Mouse (Mus musculus) thymus, adult 2 months (tissue): ENCODE data around the gene Crocc2. TPM values are rescaled to one million over a fixed set of nuclear protein-coding genes. Genes with fewer than 3 reads are reported as not detected.

Source experiments
- DNase-seq: peaks from one replicate; pipeline ENCODE4 v3.0.0; 2021
- H3K27ac ChIP-seq: fragments of 200-500 bp; 2 replicates; pipeline ENCODE4 v1.5.1; 2012; ENCODE audit warnings: low read length, control low read depth; ENCODE audit not compliant: control insufficient read depth, insufficient read depth
- H3K27me3 ChIP-seq: fragments of 200-500 bp; 2 replicates; pipeline ENCODE4 v1.6.1; 2012; ENCODE audit warnings: mild to moderate bottlenecking, low read length, moderate library complexity, mixed read lengths; ENCODE audit not compliant: control insufficient read depth, insufficient read depth
- H3K36me3 ChIP-seq: fragments of 200-500 bp; 2 replicates; pipeline ENCODE4 v1.6.1; 2012; ENCODE audit warnings: mild to moderate bottlenecking, low read length, moderate library complexity; ENCODE audit not compliant: control insufficient read depth, insufficient read depth
- H3K4me1 ChIP-seq: fragments of 200-500 bp; replicated peaks from 2 replicates; pipeline ENCODE4 v1.6.1; 2012; ENCODE audit warnings: low read length; ENCODE audit not compliant: control insufficient read depth, insufficient read depth
- H3K4me3 ChIP-seq: fragments of 200-500 bp; 2 replicates; pipeline ENCODE4 v1.5.1; 2012; ENCODE audit warnings: mild to moderate bottlenecking, low read length, control low read depth, moderate library complexity; ENCODE audit not compliant: control insufficient read depth, insufficient read depth
- CTCF ChIP-seq: fragments of 200-500 bp; IDR thresholded peaks from 2 replicates; pipeline ENCODE4 v1.5.1; 2012; ENCODE audit warnings: mild to moderate bottlenecking, control low read depth, low read length, moderate library complexity, borderline replicate concordance; ENCODE audit not compliant: control insufficient read depth, poor library complexity, insufficient read depth; ENCODE audit errors: extremely low read depth
- POLR2A ChIP-seq: fragments of 200-500 bp; IDR thresholded peaks from 2 replicates; pipeline ENCODE4 v1.6.1; 2012; ENCODE audit warnings: mild to moderate bottlenecking, low read length, control low read depth, moderate library complexity; ENCODE audit not compliant: control insufficient read depth, poor library complexity, insufficient read depth; ENCODE audit errors: extremely low read depth
- WGBS: fragments of 180-500 bp; shearing (Covaris S2); methylation state at CpG from one replicate; pipeline ENCODE4 v1.1.7; 2018; 5-methylcytosine and 5-hydroxymethylcytosine counted together
- polyA plus RNA-seq: library from polyadenylated mRNA; depleted of rRNA; stranded (reverse); fragments of >200 nt; gene quantifications from 2 replicates; pipeline ENCODE4 v1.2.3, GENCODE M21; 2012

The Crocc2 gene
- polyA plus RNA-seq, 1 experiment = 0.34 TPM

- peaks cover 5% of the 10 kb centered on the region; the same call in 1 of the 2 replicates for H3K27me3 ChIP-seq
Observed at GRCm38 (mm10) chr1:93173665-93174064, 5.1 kb downstream of the Crocc2 start.

GRCm38 (mm10) chr1:93174399-93174798, 5.9 kb downstream of the Crocc2 start:
- no peak overlapping the region for H3K4me3 ChIP-seq
- DNase-seq = peak; percentile 67
- TF ChIP-seq CTCF (peak; percentile 89), POLR2A (no peak)
- H3K36me3 ChIP-seq = no peaks in the 10 kb centered on the region
- peaks cover 5% of the 10 kb centered on the region; the same call in 1 of the 2 replicates for H3K27me3 ChIP-seq
- no peaks in the 10 kb centered on the region for H3K4me1 ChIP-seq
- H3K27ac ChIP-seq = no peak overlapping the region
- WGBS = 3% methylated on average over 4 of the region's 4 CpGs

More at GRCm38 (mm10) chr1:93173665-93174064, 5.1 kb downstream of the Crocc2 start:
- 65% methylated on average over 4 of the region's 4 CpGs for WGBS
- Histone ChIP-seq H3K36me3 (no peaks in the 10 kb centered on the region), H3K4me1 (no peaks in the 10 kb centered on the region), H3K4me3 (no peak overlapping the region), H3K27ac (no peak overlapping the region)
- TF ChIP-seq CTCF = no peak
- no peak for TF ChIP-seq POLR2A
- no peak for DNase-seq

- H3K4me3 ChIP-seq = no peak overlapping the region
- TF ChIP-seq POLR2A = no peak
- peaks cover 5% of the 10 kb centered on the region; the same call in 1 of the 2 replicates for H3K27me3 ChIP-seq
- no peak for DNase-seq
- no peaks in the 10 kb centered on the region for H3K4me1 ChIP-seq
- 47% methylated on average over 6 of the region's 6 CpGs for WGBS
- no peaks in the 10 kb centered on the region for H3K36me3 ChIP-seq
- H3K27ac ChIP-seq = no peak overlapping the region
Observed at GRCm38 (mm10) chr1:93175849-93176248, 7.3 kb downstream of the Crocc2 start.

GRCm38 (mm10) chr1:93176525-93177332, 8.2 kb downstream of the Crocc2 start:
- Histone ChIP-seq H3K4me1 (no peaks in the 10 kb centered on the region), H3K27ac (no peak overlapping the region), H3K27me3 (peaks cover 5% of the 10 kb centered on the region; the same call in 1 of the 2 replicates), H3K36me3 (no peaks in the 10 kb centered on the region), H3K4me3 (no peak overlapping the region)
- no peak for DNase-seq
- WGBS = 4% methylated on average over 44 of the region's 44 CpGs
- no peak for TF ChIP-seq CTCF
- TF ChIP-seq POLR2A = no peak

GRCm38 (mm10) chr1:93182281-93182680, 13.8 kb downstream of the Crocc2 start:
- H3K27ac ChIP-seq = no peak overlapping the region
- no peak for DNase-seq
- 94% methylated on average over 7 of the region's 7 CpGs for WGBS
- H3K27me3 ChIP-seq = peaks cover 2% of the 10 kb centered on the region; the same call in 1 of the 2 replicates
- no peaks in the 10 kb centered on the region for H3K4me1 ChIP-seq
- no peak overlapping the region for H3K4me3 ChIP-seq
- TF ChIP-seq POLR2A = no peak
- no peak for TF ChIP-seq CTCF
- H3K36me3 ChIP-seq = no peaks in the 10 kb centered on the region

GRCm38 (mm10) chr1:93184071-93184828, 15.7 kb downstream of the Crocc2 start:
- Histone ChIP-seq H3K4me1 (no peaks in the 10 kb centered on the region), H3K36me3 (no peaks in the 10 kb centered on the region), H3K4me3 (no peak overlapping the region), H3K27me3 (no peaks in the 10 kb centered on the region), H3K27ac (no peak overlapping the region)
- DNase-seq = no peak
- WGBS = 79% methylated on average over 14 of the region's 14 CpGs
- TF ChIP-seq CTCF (no peak), POLR2A (no peak)
